Mouse (Mus musculus) thymus, adult 18-20 months (tissue): ENCODE data around the gene Macrod2.

ENCODE experiments used
- DNase-seq, 2 experiments: peaks; one replicate each; pipeline ENCODE4 v3.0.0; 2022; ENCODE audit warnings: mixed read lengths in 2 of 2

Gene Macrod2

DNA sequence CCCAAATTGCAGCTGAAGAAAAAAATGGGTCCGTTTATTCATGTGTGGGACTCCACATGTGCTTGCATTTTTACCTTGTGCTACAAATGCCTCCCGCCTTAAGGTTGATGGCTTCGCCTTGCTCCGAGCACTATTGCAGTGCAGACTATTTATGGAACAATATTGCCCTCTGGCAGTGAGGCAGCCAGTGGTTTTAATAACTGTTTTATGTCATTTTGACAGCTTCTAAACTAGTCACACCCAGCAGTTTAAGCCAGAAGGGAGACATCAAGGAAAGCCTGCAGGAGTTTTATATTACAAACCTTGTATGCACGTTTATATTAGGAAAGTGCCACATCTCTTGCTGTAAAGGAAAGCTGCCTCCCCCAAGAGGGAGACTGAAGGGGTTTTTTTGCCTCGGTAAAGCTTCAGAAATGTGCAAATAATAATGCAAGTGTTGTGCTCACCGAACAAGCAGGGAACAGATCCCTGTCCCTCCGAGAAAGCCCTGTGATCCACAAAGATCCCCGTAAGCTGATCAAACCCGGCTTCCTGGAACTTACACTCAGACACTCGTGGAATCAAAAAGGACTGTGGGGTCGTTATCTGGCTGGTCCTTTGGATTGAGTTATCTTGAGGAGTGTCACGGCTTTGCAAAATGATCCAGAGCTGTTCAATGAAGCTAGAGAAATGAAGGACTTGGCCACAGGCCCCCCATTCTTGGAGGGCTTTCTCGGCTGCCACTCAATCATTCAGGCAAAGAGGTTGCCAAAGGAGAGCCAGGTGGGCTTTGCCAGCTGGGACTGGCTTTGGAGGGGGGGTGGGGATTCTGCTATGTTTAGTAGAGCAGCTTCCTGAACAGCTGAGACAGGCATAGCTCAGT, 1663.0 kb downstream of the Macrod2 start:
- DNase-seq: no peak

DNA sequence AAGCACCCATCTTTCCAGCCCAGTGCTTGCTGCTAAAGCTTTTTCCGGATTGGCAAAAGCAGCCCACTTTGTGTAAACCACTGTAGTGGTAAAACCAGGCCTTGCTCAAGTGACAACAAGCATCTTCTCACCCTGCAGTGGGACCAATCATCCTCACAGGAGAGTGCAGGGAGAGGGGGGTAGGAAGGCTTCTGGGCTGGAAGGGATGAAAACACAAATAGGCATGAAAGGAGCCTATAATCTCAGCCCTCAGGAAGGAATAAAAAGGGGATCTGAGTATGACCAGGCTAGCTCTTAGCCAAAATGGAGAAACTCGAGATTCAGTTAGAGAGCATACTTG, 1663.6 kb downstream of the Macrod2 start:
- no peak for DNase-seq

DNA sequence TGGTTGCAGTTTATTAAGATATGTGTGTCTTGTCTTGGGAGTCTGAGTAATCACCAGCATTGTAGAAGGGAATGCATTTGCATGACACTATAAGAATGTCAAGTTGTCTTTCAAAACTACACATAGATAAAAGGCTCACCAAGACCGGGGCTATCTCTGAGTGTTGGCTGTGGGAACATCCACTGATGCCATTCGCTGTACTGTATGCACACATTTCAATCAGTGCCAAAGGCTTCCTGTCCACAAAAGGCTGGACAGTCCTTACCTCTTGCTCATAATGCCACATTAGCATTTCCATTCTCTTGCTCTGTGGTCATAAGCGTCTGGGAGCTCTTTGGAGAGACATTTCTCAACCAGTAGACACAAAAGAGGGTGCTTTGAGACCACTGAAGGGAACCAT, 1713.8 kb downstream of the Macrod2 start:
- DNase-seq: no peak

DNA sequence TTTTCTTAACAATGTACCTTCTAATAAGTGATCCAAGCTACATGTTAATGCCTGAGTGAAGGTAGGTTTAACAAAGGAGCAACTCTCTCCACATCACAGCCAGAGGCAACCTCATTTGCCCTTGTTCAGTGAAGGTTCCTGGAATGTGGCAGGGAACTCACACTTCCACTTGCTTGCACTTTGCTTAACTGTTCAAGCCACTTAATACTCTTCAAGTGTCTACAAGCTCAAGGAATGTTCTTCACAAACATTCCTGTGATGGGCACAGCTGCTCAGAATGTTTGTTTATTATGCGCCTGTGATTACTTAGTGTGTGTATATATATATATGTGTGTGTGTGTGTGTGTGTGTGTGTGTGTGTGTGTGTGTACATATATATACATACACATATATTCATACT, 1721.5 kb downstream of the Macrod2 start:
- no peak for DNase-seq

DNA sequence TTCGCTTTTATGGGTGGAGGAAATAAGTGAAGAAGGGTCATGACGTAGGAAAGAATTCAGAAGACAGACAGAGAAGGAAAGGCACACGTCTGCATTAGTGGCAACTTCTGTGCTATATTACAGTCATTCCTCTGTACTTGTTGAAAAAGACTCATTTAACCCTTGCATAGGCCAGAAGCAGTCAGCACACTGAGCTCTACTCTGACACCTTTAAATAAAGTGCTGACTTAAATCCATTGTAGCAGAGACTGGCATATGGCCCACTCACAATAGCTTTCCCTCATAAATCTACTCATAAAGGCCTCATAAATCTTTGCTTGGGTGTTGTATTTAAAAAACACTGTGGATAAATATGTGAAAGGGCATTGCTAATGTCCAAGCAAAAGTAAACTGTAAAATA, 1733.0 kb downstream of the Macrod2 start:
- DNase-seq: no peak

DNA sequence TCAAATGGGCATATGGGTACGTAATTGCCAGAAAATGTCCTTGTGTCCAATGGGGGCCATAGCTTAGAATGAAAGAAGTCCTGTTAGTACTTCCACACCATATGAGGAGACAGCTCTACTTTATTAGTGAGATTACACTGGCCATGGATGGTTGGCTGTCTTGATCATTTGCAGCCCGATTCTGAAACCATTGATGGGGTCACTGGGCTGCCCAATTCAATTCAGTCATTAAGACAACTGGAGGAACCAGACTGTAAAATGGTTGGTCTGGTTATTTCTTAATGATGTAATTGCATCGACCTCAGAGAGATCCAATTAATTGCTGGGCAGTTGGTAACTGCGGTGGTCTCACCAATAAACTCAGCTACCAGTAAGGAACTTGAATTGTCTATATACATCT, 1734.1 kb downstream of the Macrod2 start:
- no peak for DNase-seq

DNA sequence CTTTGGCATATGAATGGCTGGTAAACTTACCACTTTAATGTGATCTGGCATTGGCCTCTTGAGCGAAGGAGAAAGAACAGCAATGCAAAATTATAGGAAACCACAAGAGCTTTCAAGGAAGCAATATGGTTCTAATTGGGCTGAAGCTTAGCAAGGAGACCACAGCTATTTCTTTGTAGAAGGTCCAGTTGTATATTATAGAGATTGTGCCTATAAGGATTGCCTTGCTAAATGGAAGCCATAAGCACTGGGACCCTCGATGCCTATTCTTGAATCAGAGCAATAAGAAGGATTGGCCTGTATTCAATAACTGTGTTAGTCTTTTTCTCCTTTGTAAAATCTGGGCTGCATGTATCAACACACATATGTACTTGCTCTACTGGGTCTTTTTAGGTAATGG, 1754.2 kb downstream of the Macrod2 start:
- no peak for DNase-seq

DNA sequence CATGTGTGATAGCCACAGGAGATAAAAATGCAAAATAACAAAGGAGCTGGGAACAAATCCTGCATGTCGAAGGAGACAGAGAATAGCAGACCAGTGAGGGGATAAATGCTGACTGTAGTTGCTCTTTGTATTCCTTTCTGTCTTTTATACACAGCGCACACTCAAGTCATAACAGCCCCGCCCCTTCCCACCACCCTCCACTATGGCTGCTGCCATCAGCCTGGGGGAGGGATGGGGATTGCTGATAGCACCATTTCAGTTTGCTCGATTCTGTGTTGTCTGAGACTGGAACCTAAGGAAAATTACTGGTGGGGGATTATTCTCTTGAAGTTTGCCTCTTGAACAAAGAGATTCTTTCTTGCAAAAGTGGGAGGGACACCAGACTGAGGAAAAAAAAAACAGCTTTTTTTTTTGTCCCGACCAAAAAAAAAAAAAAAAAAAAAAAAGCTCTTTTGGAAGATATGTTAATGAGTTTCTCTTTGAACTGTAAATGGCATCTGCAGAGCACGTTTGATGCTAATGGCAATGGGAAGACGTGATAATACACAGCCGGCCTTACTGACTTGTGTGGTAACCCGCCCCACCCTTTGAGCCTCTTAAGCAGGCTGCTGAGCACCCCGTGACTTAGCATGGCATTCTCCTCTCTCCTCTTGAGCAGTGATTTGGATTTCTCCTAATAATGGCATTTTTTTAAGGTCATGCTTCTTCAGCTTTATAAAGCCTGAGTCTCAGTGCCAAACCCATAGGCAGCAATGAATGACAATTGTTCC, 1768.6 kb downstream of the Macrod2 start:
- DNase-seq: no peak

DNA sequence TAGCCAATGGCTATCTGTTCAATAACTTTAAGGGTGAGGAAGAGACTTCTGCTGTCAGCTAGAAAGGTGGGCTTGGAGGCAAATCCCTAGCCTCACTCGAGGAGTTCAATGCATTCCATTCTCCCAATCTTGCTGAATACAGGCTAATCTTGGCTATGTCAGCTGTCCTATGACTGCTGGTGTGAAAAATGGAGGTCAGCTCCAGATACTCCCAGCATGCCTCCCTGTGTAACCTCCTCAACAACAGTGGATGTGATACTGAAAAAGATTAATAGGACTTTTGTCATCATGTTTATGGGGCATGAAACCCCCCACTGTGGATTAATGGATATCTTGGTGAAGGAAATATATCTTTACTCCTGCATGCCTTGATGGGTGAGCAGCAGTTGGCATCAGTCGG, 1774.5 kb downstream of the Macrod2 start:
- no peak for DNase-seq

DNA sequence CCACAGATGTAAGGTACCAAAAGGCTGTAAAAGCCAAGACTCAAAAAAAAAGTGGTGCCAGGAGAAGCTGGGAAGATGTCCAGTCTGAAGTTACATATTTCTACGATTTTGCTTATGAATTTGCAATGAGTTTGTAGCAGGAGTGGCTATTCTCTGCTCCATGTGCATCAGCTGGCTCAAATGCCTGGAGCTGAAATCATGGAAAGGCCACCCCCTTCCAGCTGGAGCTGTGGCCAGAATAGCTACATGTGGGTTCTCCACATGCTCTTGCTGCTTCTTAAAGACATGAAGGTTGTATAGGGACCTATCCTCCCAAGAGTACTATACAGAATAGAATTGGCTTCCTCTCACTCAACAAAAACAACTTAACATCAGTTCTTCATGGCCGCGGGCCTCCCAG, 1777.6 kb downstream of the Macrod2 start:
- DNase-seq: no peak

DNA sequence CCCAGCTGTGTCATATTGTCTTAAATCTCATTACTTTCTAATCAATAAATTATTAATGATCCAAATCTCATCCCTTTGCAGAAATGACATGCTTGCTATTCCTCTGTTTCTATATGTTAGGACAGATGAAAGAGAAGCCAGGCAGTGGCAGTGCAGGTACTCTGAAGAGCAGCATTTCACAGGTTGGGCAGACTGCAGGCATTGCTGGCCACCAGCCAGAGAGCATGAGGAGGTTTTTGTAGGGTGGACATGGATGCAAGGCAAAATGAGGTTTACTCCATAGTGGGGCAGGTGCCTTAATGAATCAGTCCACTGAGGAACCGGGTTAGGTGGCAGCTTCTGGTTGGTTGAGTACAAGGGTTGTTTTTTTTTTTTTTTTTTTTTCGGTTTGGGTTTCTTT, 1778.9 kb downstream of the Macrod2 start:
- no peak for DNase-seq

DNA sequence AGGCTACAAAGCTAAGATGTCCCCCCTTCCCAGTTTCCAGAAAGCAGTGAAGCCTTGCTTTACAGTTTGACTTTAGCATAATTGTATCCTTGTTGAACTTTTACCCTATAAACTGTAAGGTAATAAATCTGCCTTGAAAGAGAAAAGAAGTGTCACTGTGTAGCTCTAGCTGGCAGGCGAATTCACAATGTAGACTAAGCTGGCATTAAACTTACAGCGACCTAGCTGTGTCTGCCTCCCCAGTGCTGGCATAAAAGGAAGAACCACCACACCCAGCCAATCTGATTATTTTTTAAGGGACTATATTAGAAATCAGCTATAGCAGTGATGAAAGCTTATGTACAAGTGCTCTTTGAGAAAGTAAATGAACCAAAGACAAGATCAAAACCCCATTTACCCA, 1791.8 kb downstream of the Macrod2 start:
- no peak for DNase-seq

DNA sequence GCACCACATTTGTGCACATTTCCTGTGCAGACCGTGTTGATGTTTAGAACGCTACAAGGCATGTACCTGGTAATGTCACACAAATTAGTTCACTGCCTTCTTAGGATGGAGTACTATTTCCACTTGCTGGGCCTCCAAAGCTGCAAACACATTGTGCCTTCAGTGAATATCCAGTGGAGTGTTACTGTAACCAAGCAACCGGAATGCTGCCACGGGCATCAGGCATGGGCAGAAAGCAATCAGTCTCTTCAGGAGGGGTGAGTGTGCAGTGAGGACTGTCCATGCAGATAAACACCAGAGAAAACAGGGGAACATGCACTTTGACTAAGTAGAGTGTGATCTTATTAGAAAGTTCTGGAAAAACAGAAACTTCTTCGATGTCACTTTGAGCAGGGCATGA, 1792.3 kb downstream of the Macrod2 start:
- no peak for DNase-seq

DNA sequence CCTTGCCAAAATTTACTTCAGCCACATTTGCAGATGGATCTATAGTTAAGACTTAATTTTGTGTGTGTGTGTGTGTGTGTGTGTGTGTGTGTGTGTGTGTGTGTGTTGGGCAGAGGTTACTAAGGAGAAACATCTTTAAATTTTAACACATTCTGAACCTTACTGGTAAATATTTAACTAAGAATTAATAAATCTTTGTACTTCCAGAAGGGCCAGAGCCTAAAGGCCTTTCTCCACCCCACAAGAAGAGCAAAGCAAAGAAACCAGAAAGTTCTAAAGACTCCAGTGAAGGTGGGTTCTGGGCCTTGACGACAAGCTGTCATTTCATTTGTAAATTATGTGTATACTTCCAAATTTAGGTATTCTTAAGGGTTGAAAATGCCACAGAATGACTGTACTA, 1822.3 kb downstream of the Macrod2 start:
- DNase-seq: no peak

DNA sequence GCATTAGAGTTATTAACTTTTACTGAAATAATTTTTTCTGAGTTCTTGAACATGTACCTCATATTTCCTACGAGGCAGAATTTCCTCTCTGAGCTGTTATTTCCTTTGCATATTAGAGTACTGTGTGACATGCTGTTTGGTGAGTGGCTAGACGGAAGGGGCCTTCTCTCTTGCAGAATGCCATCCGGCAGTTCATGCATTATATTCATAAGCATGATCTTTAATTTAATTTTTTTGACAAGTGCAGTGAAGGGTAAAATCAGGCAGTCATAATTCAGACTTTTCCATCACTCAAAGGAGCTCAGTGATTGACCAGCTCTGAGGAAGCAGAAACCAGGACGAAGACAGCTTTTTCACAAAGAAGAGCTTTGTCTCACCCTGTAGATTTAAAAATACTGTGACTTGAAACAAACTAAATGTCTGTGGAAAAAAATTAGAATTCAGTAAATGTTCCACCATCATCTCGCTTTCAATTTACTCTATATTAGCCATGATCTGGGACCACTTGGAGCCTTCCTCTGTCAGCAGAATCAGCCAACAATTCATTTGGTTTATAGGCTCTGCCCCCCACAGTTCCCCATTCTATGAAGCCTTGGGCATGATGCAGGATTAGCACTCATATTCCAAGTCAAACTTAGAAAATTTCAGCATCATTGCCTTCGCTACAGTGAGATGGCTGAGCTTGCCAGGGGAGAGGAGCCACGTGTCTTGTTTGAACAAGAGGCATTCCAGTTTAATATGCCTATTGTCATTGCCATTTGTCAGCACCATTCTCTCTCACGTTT, 1827.2 kb downstream of the Macrod2 start:
- DNase-seq: no peak

DNA sequence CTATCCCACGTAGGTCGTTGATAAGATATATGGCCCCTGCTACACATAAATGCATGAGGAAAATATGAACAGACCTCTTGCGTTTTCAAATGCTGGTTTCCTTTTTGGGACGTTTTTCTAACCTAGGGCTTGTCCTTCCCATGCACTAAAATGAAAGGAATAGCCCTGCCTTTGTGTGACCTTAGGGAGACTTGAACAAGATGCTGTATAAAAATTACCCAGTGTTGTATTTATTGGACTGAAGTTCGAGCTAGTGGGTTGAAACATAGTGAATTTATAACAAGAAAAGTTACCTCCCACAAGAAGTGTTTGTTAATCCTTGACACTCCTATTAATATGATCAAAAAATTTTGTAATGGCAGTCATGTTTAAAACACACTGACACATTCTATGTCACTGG, 1827.8 kb downstream of the Macrod2 start:
- no peak for DNase-seq

DNA sequence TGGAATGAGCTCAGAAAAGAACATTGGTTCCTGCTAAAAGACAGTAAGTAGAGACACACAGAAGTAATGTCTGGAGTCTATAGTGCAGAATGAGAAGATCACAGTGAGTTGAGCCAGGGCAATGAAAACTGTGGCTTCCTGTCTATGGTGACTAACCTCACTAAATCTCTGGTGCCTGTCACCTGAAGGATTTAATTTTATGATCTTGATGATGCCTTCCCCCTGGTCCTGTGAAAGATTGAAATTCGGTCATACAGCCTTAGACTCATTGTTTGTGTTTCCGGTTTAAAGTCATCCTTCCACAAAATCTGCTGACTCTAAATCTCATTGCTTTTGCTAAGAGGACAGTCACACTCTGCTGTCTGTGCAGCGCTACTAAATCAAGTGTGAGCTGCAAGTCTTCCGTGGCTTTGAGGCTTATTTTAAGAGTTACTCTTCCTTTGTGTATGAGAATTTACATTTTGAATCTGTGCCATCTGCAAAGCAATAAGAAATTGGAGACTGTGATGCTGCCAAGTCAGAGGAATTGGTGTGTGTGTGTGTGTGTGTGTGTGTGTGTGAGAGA, 1836.0 kb downstream of the Macrod2 start:
- DNase-seq: no peak

DNA sequence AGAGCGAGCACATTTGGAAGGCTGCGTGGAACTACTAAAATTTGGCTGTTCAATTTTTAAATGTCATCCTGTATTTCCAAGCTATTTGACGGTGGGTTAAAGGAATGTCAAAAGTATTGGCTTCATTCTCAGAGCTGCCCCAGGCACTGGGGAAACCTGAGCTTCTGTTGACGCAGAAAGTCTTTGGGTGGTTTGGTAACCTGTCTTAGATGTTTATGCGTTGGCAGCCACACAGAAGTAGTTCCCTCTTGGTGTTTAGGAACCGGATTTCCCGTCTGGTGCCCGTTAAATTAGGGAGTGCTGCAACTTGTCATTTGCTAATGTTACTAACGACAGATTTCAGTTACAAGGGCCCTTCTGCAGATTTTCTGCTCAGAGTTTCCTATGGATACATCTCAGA, 1837.7 kb downstream of the Macrod2 start:
- DNase-seq: no peak

DNA sequence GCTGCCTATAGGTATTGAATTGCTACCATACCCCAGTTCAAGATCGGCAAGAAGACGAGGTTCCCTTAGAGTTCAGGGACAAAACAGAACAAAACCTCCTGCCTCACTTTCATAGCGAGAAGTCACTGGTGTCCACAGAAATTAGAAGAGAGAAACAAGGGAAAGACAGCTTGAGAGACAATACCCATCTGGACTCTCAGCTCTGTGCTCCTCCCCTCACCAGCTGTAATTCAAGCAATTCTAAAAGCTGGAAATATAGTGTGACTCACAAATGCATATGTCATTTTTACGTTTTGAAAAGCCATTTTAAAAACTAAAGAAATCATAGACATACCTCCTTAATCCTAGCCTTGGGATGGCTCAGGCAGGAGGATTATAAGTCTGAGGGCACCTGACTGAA, 1848.4 kb downstream of the Macrod2 start:
- DNase-seq: no peak

DNA sequence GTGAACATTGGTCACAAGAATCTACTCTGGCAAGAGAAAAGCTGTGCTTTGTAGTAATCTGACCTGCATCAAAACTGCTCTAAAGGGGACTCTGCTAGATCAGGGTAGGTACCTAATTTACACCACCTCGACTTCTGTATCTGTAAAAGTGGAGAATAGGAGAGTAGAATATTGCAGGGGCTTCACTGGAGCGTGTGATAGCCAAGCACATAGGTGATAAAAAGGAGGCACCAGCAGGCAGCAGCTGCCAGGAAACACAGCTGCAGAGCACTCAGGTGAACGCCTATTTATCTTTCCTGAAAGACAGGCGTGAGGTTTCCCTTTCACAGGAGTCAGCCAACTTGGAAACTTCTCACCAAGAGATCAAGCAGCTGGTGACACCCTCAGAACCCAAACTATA, 1855.3 kb downstream of the Macrod2 start:
- DNase-seq: no peak

DNA sequence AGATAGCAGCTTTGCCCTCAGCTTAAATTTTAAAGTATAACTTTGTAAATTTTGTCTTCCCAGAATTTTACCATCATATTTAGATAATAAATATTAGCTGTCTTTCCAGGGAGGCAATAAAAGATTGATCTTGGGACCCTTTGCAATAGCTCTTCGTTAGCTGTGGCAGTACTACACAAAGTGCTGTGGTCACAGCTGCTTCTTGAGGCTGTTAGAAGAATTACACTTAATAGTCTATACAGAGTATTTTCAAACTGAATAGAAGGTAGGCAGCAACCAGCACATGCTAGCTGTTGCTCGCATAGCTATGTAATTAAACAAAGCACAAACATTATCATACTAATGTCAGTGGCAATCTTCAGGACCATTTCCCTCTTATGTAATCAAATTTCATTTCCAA, 1856.4 kb downstream of the Macrod2 start:
- no peak for DNase-seq

DNA sequence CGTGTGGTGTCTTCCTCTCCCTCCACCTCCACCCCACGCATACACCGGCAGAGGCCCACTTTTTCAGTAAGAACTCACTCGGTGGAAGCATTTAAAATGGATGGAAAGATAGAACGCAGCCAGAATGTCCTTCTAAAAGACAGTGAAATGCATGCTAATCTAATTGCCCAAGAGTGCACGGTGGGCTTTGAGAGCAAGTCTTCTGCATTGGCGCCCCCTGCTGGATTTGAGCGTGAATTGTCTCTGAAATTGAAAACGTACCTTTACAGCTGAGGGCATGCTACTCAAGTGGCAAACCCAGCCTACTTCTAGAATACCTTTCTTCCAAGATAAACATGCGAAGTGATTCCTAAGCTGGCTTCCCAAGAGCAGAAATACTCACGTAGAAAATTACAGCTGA, 1858.8 kb downstream of the Macrod2 start:
- DNase-seq: no peak

DNA sequence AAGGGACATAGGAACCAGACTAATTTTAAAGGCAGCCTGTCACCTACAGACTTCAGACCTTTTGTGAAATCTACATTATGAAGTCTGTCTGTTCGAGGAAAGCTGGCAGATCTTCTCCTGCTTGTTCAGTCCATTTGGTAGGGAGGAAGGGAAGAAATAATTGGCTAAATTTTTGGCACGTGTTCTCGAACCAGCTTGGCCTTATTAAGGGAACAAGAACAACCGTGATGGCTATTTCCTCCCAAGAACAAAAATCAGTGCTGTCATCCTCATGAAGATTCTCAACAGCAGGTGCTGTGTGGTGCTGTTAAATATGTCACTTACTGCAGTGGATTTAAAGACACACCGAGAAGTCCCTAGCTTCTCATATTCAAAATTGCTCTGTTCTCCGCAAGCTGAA, 1859.5 kb downstream of the Macrod2 start:
- no peak for DNase-seq
